Mouse (Mus musculus) spleen, adult 2 months (tissue): ENCODE results near the gene Pcp4l1. TPM values are rescaled to one million over a fixed set of nuclear protein-coding genes. Genes with fewer than 3 reads are reported as not detected.

ENCODE experiments used
- DNase-seq, 2 experiments: peaks; one replicate each; pipeline versions ENCODE4 v3.0.0 to v3.0.0-alpha.2; 2012 to 2021; ENCODE audit warnings: low spot score in 2 of 2, low read depth in 1 of 2
- H3K27ac ChIP-seq: fragments of 200-500 bp; 2 replicates; pipeline ENCODE4 v1.5.1; 2012; ENCODE audit warnings: low read length, inconsistent platforms; ENCODE audit not compliant: insufficient read depth
- H3K27me3 ChIP-seq: fragments of 200-500 bp; 2 replicates; pipeline ENCODE4 v1.6.1; 2012; ENCODE audit warnings: mild to moderate bottlenecking, moderate library complexity, low read length, inconsistent platforms; ENCODE audit not compliant: control insufficient read depth, insufficient read depth
- H3K36me3 ChIP-seq: fragments of 200-500 bp; 2 replicates; pipeline ENCODE4 v1.6.1; 2012; ENCODE audit warnings: mild to moderate bottlenecking, low read length, inconsistent platforms; ENCODE audit not compliant: control insufficient read depth, insufficient read depth
- H3K4me1 ChIP-seq: fragments of 200-500 bp; 2 replicates; pipeline ENCODE4 v1.6.1; 2011; ENCODE audit warnings: inconsistent platforms; ENCODE audit not compliant: control insufficient read depth, insufficient read depth, insufficient read length
- H3K4me3 ChIP-seq: fragments of 200-500 bp; 2 replicates; pipeline ENCODE4 v1.5.1; 2011; ENCODE audit warnings: mild to moderate bottlenecking, inconsistent platforms; ENCODE audit not compliant: insufficient read depth, insufficient read length; ENCODE audit errors: extremely low read depth
- CTCF ChIP-seq: fragments of 200-500 bp; IDR thresholded peaks from 2 replicates; pipeline ENCODE4 v1.5.1; 2011; ENCODE audit warnings: mild to moderate bottlenecking, inconsistent platforms; ENCODE audit not compliant: insufficient read depth, insufficient read length, insufficient replicate concordance; ENCODE audit errors: extremely low read depth
- POLR2A ChIP-seq: fragments of 200-500 bp; IDR thresholded peaks from 2 replicates; pipeline ENCODE4 v1.6.1; 2011; ENCODE audit warnings: low read depth, low read length, inconsistent platforms
- WGBS: fragments of 180-500 bp; shearing (Covaris S2); methylation state at CpG from one replicate; pipeline ENCODE4 v1.1.7; 2018; 5-methylcytosine and 5-hydroxymethylcytosine counted together
- polyA plus RNA-seq: library from polyadenylated mRNA; depleted of rRNA; stranded (reverse); fragments of >200 nt; gene quantifications from 2 replicates; pipeline ENCODE4 v1.2.3, GENCODE M21; 2012

The Pcp4l1 gene
- polyA plus RNA-seq, 1 experiment = 4.4 TPM

GRCm38 (mm10) chr1:171187851-171188700 lies 8.0 kb downstream of the Pcp4l1 start:
- H3K27ac ChIP-seq = no peak overlapping the region
- peaks cover 6% of the 10 kb centered on the region for H3K4me1 ChIP-seq
- H3K36me3 ChIP-seq = no peaks in the 10 kb centered on the region
- H3K4me3 ChIP-seq = no peak overlapping the region
- no peaks in the 10 kb centered on the region for H3K27me3 ChIP-seq
- WGBS = 33% methylated on average over 13 of the region's 13 CpGs
- no peak for TF ChIP-seq CTCF
- DNase-seq = no peak

DNA sequence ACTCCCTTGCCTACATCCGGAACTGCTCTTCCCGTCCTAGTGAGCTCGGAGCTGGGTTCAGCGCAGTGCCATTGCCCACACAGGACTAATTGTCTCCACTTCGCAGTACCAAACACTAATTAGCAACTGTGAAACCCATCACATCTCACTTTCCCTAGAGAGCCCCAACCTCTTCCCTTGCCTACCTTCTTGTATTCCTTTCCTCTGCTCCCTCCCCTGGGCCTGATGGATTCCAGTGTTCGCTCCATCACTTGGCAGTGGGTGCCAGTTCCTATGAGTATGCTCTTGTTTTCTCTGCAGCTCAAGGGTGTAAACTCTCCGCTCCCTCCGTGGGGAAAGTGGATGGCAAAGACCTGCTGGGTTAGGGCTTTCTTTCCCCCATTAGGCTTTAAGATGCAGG lies 10.4 kb downstream of the Pcp4l1 start:
- Histone ChIP-seq H3K27me3 (no peaks in the 10 kb centered on the region), H3K4me3 (no peak overlapping the region), H3K4me1 (peaks cover 6% of the 10 kb centered on the region), H3K27ac (no peak overlapping the region), H3K36me3 (no peaks in the 10 kb centered on the region)
- WGBS = 91% methylated on average over 8 of the region's 8 CpGs
- DNase-seq = no peak
- TF ChIP-seq POLR2A (no peak), CTCF (no peak)

- H3K4me1 ChIP-seq = peaks cover 6% of the 10 kb centered on the region
- H3K4me3 ChIP-seq = no peak overlapping the region
- peak; percentile 43 to 50 for DNase-seq
- 4% methylated on average over 7 of the region's 7 CpGs for WGBS
- TF ChIP-seq POLR2A (no peak), CTCF (peak; percentile 8; the same call in 1 of the 2 replicates)
- no peak overlapping the region for H3K27ac ChIP-seq
- no peaks in the 10 kb centered on the region for H3K27me3 ChIP-seq
- H3K36me3 ChIP-seq = no peaks in the 10 kb centered on the region
These were observed 11.8 kb downstream of the Pcp4l1 start for GRCm38 (mm10) chr1:171184314-171184713.

DNA sequence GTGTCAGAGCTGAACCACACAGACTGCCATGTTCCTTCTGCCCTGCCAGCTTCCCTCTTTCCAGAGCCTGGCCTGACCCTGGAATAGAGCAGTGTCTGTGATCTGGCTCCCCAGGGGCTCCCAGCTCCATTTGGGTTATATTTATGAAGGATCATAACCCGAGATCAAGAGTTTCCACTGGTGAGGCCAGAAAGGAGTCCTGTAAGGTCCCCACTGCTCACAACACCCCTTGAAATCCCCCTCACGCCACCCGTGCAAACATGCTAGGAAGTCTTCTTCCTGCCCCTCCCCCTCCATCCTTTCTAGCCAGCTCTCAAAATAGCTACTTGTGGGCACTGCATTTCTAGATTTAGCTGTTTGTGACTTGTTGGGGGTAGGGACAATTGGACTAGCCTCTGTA lies 12.4 kb downstream of the Pcp4l1 start:
- peaks cover 6% of the 10 kb centered on the region for H3K4me1 ChIP-seq
- no peaks in the 10 kb centered on the region for H3K36me3 ChIP-seq
- TF ChIP-seq CTCF (no peak), POLR2A (no peak)
- DNase-seq = no peak
- H3K27me3 ChIP-seq = no peaks in the 10 kb centered on the region
- H3K4me3 ChIP-seq = no peak overlapping the region
- H3K27ac ChIP-seq = no peak overlapping the region
- 12% methylated on average over 3 of the region's 3 CpGs for WGBS

DNA sequence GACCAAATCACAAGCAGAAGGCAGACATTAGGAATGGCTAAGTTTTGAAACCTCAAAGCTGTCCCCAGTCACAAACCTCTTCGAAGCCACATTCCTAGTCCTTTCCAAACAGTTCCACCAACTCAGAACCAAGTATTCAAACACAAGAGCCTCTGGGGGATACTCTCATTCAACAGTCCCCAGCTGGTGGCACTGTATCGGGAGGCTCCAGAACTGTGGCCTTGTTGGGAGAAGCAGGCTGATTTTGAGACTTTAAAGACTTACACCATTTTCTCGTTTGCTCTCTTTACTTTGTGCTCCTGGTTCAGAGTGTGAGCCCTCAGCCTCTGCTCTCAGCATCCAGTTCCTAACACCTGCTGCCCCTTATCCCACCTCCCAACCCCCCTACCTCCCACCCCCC lies 13.0 kb downstream of the Pcp4l1 start:
- 75% methylated on average over 3 of the region's 3 CpGs for WGBS
- no peak overlapping the region for H3K27ac ChIP-seq
- H3K27me3 ChIP-seq = no peaks in the 10 kb centered on the region
- H3K4me1 ChIP-seq = peaks cover 6% of the 10 kb centered on the region
- DNase-seq = no peak
- H3K36me3 ChIP-seq = no peaks in the 10 kb centered on the region
- H3K4me3 ChIP-seq = no peak overlapping the region
- no peak for TF ChIP-seq POLR2A
- no peak for TF ChIP-seq CTCF

GRCm38 (mm10) chr1:171179487-171180171 lies 16.4 kb downstream of the Pcp4l1 start:
- 82% methylated on average over 5 of the region's 5 CpGs for WGBS
- TF ChIP-seq POLR2A (no peak), CTCF (no peak)
- Histone ChIP-seq H3K27ac (no peak overlapping the region), H3K4me3 (no peak overlapping the region), H3K27me3 (no peaks in the 10 kb centered on the region), H3K4me1 (peaks cover 6% of the 10 kb centered on the region), H3K36me3 (no peaks in the 10 kb centered on the region)
- DNase-seq = no peak

DNA sequence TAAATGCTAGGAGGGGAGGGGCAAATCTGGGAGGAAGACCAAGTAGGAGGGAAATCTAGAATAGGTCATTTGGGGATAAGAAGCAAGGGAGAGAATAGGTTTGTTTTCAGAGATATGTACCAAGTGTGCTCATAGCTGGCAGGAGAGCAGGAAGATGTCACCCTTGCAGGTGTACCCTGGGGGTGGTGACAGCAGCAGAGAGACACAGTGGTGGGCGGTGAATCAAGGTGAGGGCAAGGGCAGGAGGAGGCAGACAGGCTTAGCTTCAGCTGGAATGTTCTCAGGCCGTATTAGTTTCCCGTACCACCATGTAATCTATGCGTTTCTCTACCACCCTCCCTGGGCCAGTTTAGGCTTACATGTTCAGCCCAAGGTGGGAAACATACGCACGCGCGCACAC lies 23.3 kb downstream of the Pcp4l1 start:
- TF ChIP-seq POLR2A = no peak
- TF ChIP-seq CTCF = no peak
- H3K27me3 ChIP-seq = no peaks in the 10 kb centered on the region; the same call in 1 of the 2 replicates
- no peaks in the 10 kb centered on the region for H3K4me1 ChIP-seq
- H3K36me3 ChIP-seq = no peaks in the 10 kb centered on the region
- DNase-seq = no peak
- 98% methylated on average over 8 of the region's 8 CpGs for WGBS
- H3K27ac ChIP-seq = no peak overlapping the region
- no peak overlapping the region for H3K4me3 ChIP-seq
